Mouse (Mus musculus): ENCODE data around the gene Them4. TPM values are rescaled to one million over a fixed set of nuclear protein-coding genes. Genes with fewer than 3 reads are reported as not detected.
"Not testable (repeated sequence)": the region's sequence is repeated elsewhere in the genome, so short reads cannot be mapped to it uniquely, and the experiment has no call there.

Them4 gene
- 12.3 and 12.7 TPM in 2 replicates for polyA plus RNA-seq (2015; fragmentation: Nextera tagmentation; extraction: Ambion mirVana)

- peak within 1 kb of the TSS; percentile 72 for H3K9ac ChIP-seq
- WGBS, result 2% methylated on average over 47 of the region's 47 CpGs
- peak within 1 kb of the TSS; percentile 70 for H3K4me3 ChIP-seq
- peak within 1 kb of the TSS; percentile 72 for H3K4me2 ChIP-seq
- no peaks in the 10 kb centered on the region for H3K27me3 ChIP-seq
- ATAC-seq (replicated peaks; ENCODE audit: insufficient number of reproducible peaks, insufficient read depth, low FRiP score, low read depth), result peak; percentile 98
- peak within 1 kb of the TSS; percentile 91 for H3K27ac ChIP-seq
- H3K36me3 ChIP-seq, result no peaks in the 10 kb centered on the region
- no peaks in the 10 kb centered on the region for H3K9me3 ChIP-seq (replicated peaks)
- peaks cover 6% of the 10 kb centered on the region; the same call in 1 of the 2 replicates for H3K4me1 ChIP-seq (replicated peaks)
Measured at GRCm38 (mm10) chr3:94309633-94310363, at the start of gene Them4. Gene Them4, plus strand, starts transcription at chr3:94310089.

- H3K27me3 ChIP-seq, result no peaks in the 10 kb centered on the region
- no peaks in the 10 kb centered on the region for H3K36me3 ChIP-seq
- no peak overlapping the region for H3K27ac ChIP-seq
- no peak overlapping the region for H3K4me3 ChIP-seq
- no peaks in the 10 kb centered on the region for H3K9me3 ChIP-seq (replicated peaks)
- H3K9ac ChIP-seq, result no peak overlapping the region
- WGBS, result 43% methylated on average over 6 of the region's 6 CpGs
- no peak overlapping the region for H3K4me2 ChIP-seq
- no peak for ATAC-seq (replicated peaks; ENCODE audit: insufficient number of reproducible peaks, insufficient read depth, low FRiP score, low read depth)
- H3K4me1 ChIP-seq (replicated peaks), result no peaks in the 10 kb centered on the region
Measured at GRCm38 (mm10) chr3:94260598-94260997, 49.3 kb upstream of the Them4 start.

- H3K4me1 ChIP-seq (replicated peaks); H3K4me2 ChIP-seq; H3K27ac ChIP-seq; H3K27me3 ChIP-seq; ATAC-seq (replicated peaks; ENCODE audit: insufficient number of reproducible peaks, insufficient read depth, low FRiP score, low read depth); H3K9ac ChIP-seq; H3K4me3 ChIP-seq; H3K9me3 ChIP-seq (replicated peaks); H3K36me3 ChIP-seq: not testable (repeated sequence)
- 72% methylated on average over 1 of the region's 1 CpGs for WGBS
Measured at GRCm38 (mm10) chr3:94263736-94264135, 46.2 kb upstream of the Them4 start, which contains the start of gene Gm4778. Gene Gm4778, plus strand, starts transcription at chr3:94264036.

GRCm38 (mm10) chr3:94275991-94276390, 33.9 kb upstream of the Them4 start:
- Histone ChIP-seq H3K4me3 (no peak overlapping the region), H3K4me2 (no peak overlapping the region), H3K9me3 (replicated peaks) (no peaks in the 10 kb centered on the region), H3K36me3 (no peaks in the 10 kb centered on the region), H3K27me3 (no peaks in the 10 kb centered on the region), H3K27ac (no peak overlapping the region), H3K9ac (no peak overlapping the region), H3K4me1 (replicated peaks) (no peaks in the 10 kb centered on the region)
- WGBS, result 80% methylated on average over 11 of the region's 11 CpGs
- 0 out of 2 replicates have a peak, but pooled peaks have one; percentile 18 for ATAC-seq (replicated peaks; ENCODE audit: insufficient number of reproducible peaks, insufficient read depth, low FRiP score, low read depth)

GRCm38 (mm10) chr3:94305457-94305856, 4.4 kb upstream of the Them4 start:
- no peak overlapping the region for H3K27ac ChIP-seq
- no peaks in the 10 kb centered on the region for H3K9me3 ChIP-seq (replicated peaks)
- no peak overlapping the region for H3K4me3 ChIP-seq
- ATAC-seq (replicated peaks; ENCODE audit: insufficient number of reproducible peaks, insufficient read depth, low FRiP score, low read depth), result no peak
- H3K36me3 ChIP-seq, result no peaks in the 10 kb centered on the region
- H3K4me1 ChIP-seq (replicated peaks), result no peaks in the 10 kb centered on the region
- WGBS, result 51% methylated on average over 1 of the region's 1 CpGs
- no peak overlapping the region for H3K4me2 ChIP-seq
- H3K9ac ChIP-seq, result no peak overlapping the region
- no peaks in the 10 kb centered on the region for H3K27me3 ChIP-seq

- H3K4me2 ChIP-seq, result no peak overlapping the region
- no peaks in the 10 kb centered on the region for H3K36me3 ChIP-seq
- H3K9me3 ChIP-seq (replicated peaks), result no peaks in the 10 kb centered on the region
- peaks cover 6% of the 10 kb centered on the region; the same call in 1 of the 2 replicates for H3K4me1 ChIP-seq (replicated peaks)
- no peak overlapping the region for H3K4me3 ChIP-seq
- H3K9ac ChIP-seq, result no peak overlapping the region
- no peaks in the 10 kb centered on the region for H3K27me3 ChIP-seq
- no peak overlapping the region for H3K27ac ChIP-seq
- ATAC-seq (replicated peaks; ENCODE audit: insufficient number of reproducible peaks, insufficient read depth, low FRiP score, low read depth), result no peak
Measured at GRCm38 (mm10) chr3:94306975-94307374, 2.9 kb upstream of the Them4 start.

GRCm38 (mm10) chr3:94310491-94310890, 602 bp downstream of the Them4 start:
- H3K4me3 ChIP-seq, result peak overlapping the region; percentile 70
- peak overlapping the region; percentile 91 for H3K27ac ChIP-seq
- H3K27me3 ChIP-seq, result no peaks in the 10 kb centered on the region
- H3K4me2 ChIP-seq, result peak overlapping the region; percentile 72
- 45% methylated on average over 7 of the region's 7 CpGs for WGBS
- H3K36me3 ChIP-seq, result no peaks in the 10 kb centered on the region
- ATAC-seq (replicated peaks; ENCODE audit: insufficient number of reproducible peaks, insufficient read depth, low FRiP score, low read depth), result no peak
- H3K9ac ChIP-seq, result peak overlapping the region; percentile 72
- no peaks in the 10 kb centered on the region for H3K9me3 ChIP-seq (replicated peaks)
- peaks cover 6% of the 10 kb centered on the region; the same call in 1 of the 2 replicates for H3K4me1 ChIP-seq (replicated peaks)

- Histone ChIP-seq H3K27ac (no peak overlapping the region), H3K36me3 (no peaks in the 10 kb centered on the region), H3K27me3 (no peaks in the 10 kb centered on the region), H3K9me3 (replicated peaks) (no peaks in the 10 kb centered on the region), H3K9ac (no peak overlapping the region; the same call in 1 of the 2 replicates), H3K4me2 (peak overlapping the region; percentile 72), H3K4me3 (peak overlapping the region; percentile 70), H3K4me1 (replicated peaks) (peaks cover 6% of the 10 kb centered on the region; the same call in 1 of the 2 replicates)
- ATAC-seq (replicated peaks; ENCODE audit: insufficient number of reproducible peaks, insufficient read depth, low FRiP score, low read depth), result no peak
- 71% methylated on average over 6 of the region's 6 CpGs for WGBS
Measured at GRCm38 (mm10) chr3:94310911-94311310, 1.0 kb downstream of the Them4 start.

GRCm38 (mm10) chr3:94311376-94311775, 1.5 kb downstream of the Them4 start:
- H3K4me2 ChIP-seq, result no peak overlapping the region
- H3K36me3 ChIP-seq, result no peaks in the 10 kb centered on the region
- H3K9ac ChIP-seq, result no peak overlapping the region
- 82% methylated on average over 4 of the region's 4 CpGs for WGBS
- H3K4me3 ChIP-seq, result no peak overlapping the region
- no peaks in the 10 kb centered on the region for H3K9me3 ChIP-seq (replicated peaks)
- no peak for ATAC-seq (replicated peaks; ENCODE audit: insufficient number of reproducible peaks, insufficient read depth, low FRiP score, low read depth)
- H3K4me1 ChIP-seq (replicated peaks), result peaks cover 6% of the 10 kb centered on the region; the same call in 1 of the 2 replicates
- H3K27ac ChIP-seq, result no peak overlapping the region
- H3K27me3 ChIP-seq, result no peaks in the 10 kb centered on the region

GRCm38 (mm10) chr3:94328681-94329080, 18.8 kb downstream of the Them4 start:
- H3K27ac ChIP-seq, result no peak overlapping the region
- no peak overlapping the region for H3K4me3 ChIP-seq
- H3K4me1 ChIP-seq (replicated peaks), result no peaks in the 10 kb centered on the region
- no peak overlapping the region for H3K9ac ChIP-seq
- no peak overlapping the region for H3K4me2 ChIP-seq
- peaks cover 4% of the 10 kb centered on the region; the same call in 1 of the 2 replicates for H3K36me3 ChIP-seq
- 59% methylated on average over 3 of the region's 3 CpGs for WGBS
- H3K9me3 ChIP-seq (replicated peaks), result no peaks in the 10 kb centered on the region
- no peak for ATAC-seq (replicated peaks; ENCODE audit: insufficient number of reproducible peaks, insufficient read depth, low FRiP score, low read depth)
- H3K27me3 ChIP-seq, result no peaks in the 10 kb centered on the region

- no peaks in the 10 kb centered on the region for H3K9me3 ChIP-seq (replicated peaks)
- no peak overlapping the region for H3K4me3 ChIP-seq
- no peak overlapping the region for H3K27ac ChIP-seq
- ATAC-seq (replicated peaks; ENCODE audit: insufficient number of reproducible peaks, insufficient read depth, low FRiP score, low read depth), result no peak
- WGBS, result 88% methylated on average over 4 of the region's 4 CpGs
- H3K27me3 ChIP-seq, result no peaks in the 10 kb centered on the region
- H3K4me2 ChIP-seq, result no peak overlapping the region
- peaks cover under 1% of the 10 kb centered on the region; the same call in 1 of the 2 replicates for H3K36me3 ChIP-seq
- H3K4me1 ChIP-seq (replicated peaks), result no peaks in the 10 kb centered on the region
- H3K9ac ChIP-seq, result no peak overlapping the region
Measured at GRCm38 (mm10) chr3:94334442-94334841, 24.6 kb downstream of the Them4 start.

GRCm38 (mm10) chr3:94338522-94338921, 28.6 kb downstream of the Them4 start:
- Histone ChIP-seq H3K4me3 (no peak overlapping the region), H3K4me2 (no peak overlapping the region), H3K4me1 (replicated peaks) (no peaks in the 10 kb centered on the region), H3K27ac (no peak overlapping the region), H3K9me3 (replicated peaks) (no peaks in the 10 kb centered on the region), H3K27me3 (no peaks in the 10 kb centered on the region), H3K36me3 (no peaks in the 10 kb centered on the region), H3K9ac (no peak overlapping the region)
- 77% methylated on average over 3 of the region's 3 CpGs for WGBS
- no peak for ATAC-seq (replicated peaks; ENCODE audit: insufficient number of reproducible peaks, insufficient read depth, low FRiP score, low read depth)

Measured in heart, embryonic 15.5 days (tissue).